Mouse (Mus musculus) thymus, postnatal 0 days (tissue): ENCODE data around the gene Arhgef40. TPM values are rescaled to one million over a fixed set of nuclear protein-coding genes. Genes with fewer than 3 reads are reported as not detected.
"Not testable (repeated sequence)": the region's sequence is repeated elsewhere in the genome, so short reads cannot be mapped to it uniquely, and the experiment has no call there.

Experiments
- DNase-seq: peaks from one replicate; pipeline ENCODE4 v3.0.0-alpha.2; 2015; ENCODE audit warnings: low spot score
- polyA plus RNA-seq: library from polyadenylated mRNA; unstranded; fragments of >200 nt; fragmentation: Nextera tagmentation; extraction: Ambion mirVana; gene quantifications from 2 replicates; pipeline ENCODE4 v1.2.1, GENCODE M21; 2015

The Arhgef40 gene
- polyA plus RNA-seq, 1 experiment from 2014 or later, result 27.0 TPM

GRCm38 (mm10) chr14:52018248-52019050 is 33.9 kb downstream of the Arhgef40 start:
- DNase-seq, result no peak

- DNase-seq, result no peak
These were observed 34.6 kb downstream of the Arhgef40 start for GRCm38 (mm10) chr14:52019051-52019589.

DNA sequence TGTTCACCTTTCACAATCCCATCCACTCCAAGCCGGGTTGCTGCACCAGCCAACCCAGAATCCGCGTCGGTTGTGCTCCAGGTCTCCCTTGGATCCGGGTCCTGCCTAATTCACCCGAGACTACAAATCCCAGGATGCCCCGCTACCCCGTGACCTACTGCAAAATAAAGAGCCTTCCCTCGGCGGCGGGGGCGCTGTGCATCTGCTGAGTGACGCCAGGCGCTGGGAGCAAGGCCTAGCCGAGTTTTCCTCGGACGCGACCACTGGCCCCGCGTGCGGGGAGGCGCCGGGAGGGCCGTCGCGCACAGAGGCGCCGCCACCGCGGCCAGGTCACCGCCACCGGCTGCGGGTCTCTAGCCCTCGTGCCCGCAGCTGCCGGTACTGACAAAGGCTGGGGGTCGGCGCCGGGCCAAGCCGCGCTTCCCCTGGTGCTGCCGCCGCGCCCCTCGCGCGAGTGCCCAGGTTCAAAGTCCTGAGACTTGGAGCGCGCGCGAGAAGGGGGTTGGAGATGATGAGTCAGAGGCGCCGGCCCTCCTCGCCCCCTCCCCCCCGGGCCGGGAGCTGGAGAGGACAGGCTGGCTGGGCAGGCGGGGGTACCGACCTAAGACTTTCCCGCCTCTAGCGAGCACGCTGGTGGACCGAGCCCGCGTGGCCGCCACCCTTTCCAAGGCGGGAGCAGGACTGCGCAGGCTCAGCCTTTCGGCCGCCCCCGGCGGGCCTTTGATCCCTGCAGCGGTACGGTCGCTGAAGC is 35.2 kb downstream of the Arhgef40 start:
- DNase-seq, result peak; percentile 98

DNA sequence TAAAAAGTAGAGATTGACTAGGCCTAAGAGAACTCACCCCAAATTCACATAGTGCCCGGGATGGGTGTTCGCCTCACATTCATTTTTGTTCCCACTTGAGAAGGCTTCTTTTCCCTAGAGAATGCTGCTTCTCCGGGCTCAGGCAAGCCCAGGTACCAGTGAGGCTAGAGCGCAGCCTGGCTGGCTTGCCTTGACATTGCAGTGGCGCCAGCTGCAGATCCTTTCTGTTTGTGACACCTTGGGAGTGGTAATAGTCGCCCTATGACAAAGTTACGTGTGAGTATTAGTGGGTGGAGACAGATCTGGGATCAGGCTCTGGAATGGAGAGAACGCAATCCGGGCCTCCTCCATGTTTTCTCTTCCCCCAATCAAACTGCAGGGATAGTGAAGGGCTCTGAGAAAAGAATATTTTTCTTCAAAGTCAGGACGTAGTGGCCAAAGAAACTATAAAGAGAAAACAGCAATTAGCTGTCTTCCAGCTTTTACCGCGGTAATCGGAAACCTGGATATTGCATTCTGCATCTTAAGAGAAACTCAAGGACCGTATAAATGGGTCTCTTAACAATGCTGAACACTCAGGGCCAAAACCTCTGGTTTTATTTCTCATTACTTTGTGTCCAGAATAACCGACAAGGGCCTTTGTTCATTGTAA is 36.1 kb downstream of the Arhgef40 start, which contains the start of gene Zfp219:
Gene Zfp219 (minus strand): TSS at position 248 of the 652 bp plus-strand sequence.
- peak; percentile 71 for DNase-seq

GRCm38 (mm10) chr14:52021138-52021529 is 36.6 kb downstream of the Arhgef40 start:
- DNase-seq, result no peak

DNA sequence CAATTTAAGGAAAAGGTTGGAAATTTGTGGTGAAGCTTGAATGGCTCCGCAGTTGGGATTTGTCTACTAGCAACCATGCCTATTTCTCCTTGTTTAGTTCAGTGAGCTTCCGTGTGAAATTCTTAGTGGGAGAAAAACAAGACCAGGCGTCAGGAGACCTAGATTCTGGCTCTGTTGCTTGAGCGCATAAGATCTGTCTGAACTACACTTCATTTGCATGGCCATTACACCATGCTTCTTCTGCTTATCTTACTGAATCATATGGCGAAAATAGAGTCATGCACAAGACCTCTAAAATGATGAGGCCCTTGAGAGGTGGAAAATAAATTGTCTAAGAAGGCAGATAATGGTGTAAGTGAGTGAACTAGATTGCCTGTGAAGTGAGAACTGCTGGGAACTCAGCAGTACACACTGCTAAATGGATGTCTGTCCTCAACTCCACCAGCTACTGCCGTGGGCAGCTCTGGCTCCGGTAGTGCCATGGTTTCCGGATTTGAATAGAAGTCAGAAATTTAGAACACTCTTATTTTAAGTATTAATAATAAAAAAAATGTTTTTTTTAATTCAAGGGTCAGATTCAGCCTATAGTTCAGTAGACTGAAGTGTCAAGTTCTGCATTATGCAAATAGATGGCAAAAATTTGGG is 37.2 kb downstream of the Arhgef40 start:
- no peak for DNase-seq

DNA sequence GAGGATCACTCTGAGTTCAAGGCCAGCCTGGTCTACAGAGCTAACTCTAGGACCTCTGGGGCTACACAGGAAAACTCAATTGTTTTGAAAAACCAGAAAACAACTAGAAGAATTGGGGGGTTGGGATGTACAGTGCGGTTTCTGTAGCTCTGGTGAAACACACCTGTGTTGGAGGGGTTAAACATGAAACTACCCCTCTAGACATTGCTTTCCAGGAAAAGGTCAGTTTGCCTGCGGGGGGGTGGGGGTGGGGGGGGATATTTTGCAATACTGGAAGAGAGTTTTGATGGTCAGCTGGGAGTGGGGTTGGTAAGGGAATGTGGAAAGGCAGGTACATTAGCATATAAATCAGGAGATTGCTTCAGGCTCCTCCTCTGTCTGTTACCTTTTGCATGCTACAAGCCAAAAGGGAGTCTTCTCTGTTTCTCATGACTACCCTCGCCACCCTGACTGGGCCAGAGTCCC is 37.8 kb downstream of the Arhgef40 start:
- no peak for DNase-seq

GRCm38 (mm10) chr14:52022709-52023459 is 38.4 kb downstream of the Arhgef40 start:
- peak; percentile 94 for DNase-seq

- DNase-seq, result no peak
These were observed 39.6 kb downstream of the Arhgef40 start for GRCm38 (mm10) chr14:52024133-52024532.

DNA sequence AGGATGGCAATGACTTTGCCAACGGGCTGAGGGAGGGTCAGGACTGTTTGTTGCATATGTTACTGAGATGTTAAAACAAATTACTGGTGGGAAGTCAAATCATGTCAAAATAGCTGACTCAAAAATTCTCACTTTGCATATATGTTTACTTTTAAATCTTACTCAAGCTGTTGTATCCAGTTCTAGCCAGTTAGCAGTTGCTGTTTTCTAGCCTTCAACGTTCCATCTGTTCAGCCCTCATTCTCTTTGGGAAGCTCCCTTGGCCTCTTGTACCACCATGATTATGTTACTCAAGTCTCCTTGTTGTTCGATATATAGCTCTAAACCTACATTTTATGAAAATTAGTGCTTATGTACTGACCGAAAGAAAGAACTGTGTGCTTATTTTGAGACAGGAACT is 41.8 kb downstream of the Arhgef40 start:
- DNase-seq, result no peak

- no peak for DNase-seq
These were observed 51.4 kb downstream of the Arhgef40 start for GRCm38 (mm10) chr14:52035926-52036325.

DNA sequence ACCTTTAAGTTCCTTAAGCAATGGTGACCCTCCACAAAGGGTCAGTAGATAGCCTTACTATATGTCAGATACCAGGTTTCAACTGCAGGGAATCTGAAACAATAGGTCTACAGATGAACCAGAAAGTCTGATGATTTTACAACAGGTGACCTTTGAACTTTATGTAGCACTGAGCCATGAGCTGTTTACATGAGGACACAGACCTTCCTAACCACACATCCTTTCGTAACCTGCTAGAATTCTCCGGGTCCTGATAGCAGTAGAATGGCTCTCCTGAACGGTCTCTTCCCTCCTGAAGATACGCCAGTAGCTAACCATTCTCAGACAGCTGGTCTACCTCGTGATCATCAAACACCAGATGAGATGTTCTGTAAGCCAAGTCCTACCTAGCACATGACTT is 54.8 kb downstream of the Arhgef40 start:
- no peak for DNase-seq

DNA sequence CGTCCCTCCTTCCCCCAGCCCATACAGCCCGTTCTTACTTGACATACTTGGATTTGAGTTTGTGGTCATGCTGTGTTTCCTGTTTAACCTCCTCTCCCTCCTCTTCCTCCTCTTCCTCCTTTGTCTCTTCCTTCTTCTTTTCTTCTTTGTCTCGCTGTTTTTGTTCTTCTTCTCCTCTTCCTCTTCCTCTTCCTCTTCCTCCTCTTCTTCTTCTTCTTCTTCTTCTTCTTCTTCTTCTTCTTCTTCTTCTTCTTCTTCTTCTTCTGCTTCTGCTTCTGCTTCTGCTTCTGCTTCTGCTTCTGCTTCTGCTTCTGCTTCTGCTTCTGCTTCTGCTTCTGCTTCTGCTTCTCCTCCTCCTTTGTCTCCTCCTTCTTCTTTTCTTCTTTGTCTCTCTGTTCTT is 57.8 kb downstream of the Arhgef40 start, which contains the start of gene Olfr221:
Gene Olfr221 (minus strand): TSS at position 101 of the 400 bp plus-strand sequence.
- not testable (repeated sequence) for DNase-seq

GRCm38 (mm10) chr14:52043446-52043845 is 58.9 kb downstream of the Arhgef40 start:
- DNase-seq, result no peak

GRCm38 (mm10) chr14:52044901-52045678 is 60.6 kb downstream of the Arhgef40 start:
- peak; percentile 67 for DNase-seq

GRCm38 (mm10) chr14:52045966-52046565 is 61.5 kb downstream of the Arhgef40 start:
- DNase-seq, result no peak

DNA sequence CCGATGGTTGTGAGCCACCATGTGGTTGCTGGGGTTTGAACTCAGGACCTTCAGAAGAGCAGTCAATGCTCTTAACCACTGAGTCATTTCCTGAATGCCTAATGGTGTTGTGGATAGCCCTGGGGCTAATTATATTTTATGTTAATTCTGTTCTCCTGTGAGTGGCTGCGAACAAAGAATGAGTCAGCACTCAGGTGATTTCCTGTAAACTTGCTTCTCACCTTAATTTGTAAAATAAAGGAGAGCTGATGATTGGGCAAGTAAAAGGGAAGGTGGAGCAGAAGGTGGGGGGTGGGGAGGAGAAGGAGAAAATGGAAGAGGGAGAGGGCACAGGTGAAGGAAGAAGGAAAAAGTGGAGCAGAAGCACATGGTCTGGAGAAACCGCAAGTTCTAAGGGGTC is 68.2 kb downstream of the Arhgef40 start:
- DNase-seq, result not testable (repeated sequence)
